Mouse (Mus musculus) liver, postnatal 0 days (tissue): ENCODE data around the gene Slc6a1.

Experiments
- CTCF ChIP-seq: sonication (generic); IDR thresholded peaks from 2 replicates; pipeline ENCODE4 v1.5.1; 2016; ENCODE audit warnings: antibody characterized with exemption, low read depth
- EP300 ChIP-seq: IDR thresholded peaks from 2 replicates; pipeline ENCODE4 v1.6.1; 2016; ENCODE audit warnings: antibody characterized with exemption, low read depth, mild to moderate bottlenecking

- TF ChIP-seq CTCF (0 out of 2 replicates have a peak, but pooled peaks have one; percentile 8), EP300 (no peak)
Measured at GRCm38 (mm10) chr6:114329597-114330470, 47.4 kb downstream of the Slc6a1 start.
